Mouse (Mus musculus): ENCODE measurements around the gene Olfr763.
"Not testable (repeated sequence)": the region's sequence is repeated elsewhere in the genome, so short reads cannot be mapped to it uniquely, and the experiment has no call there.

Gene Olfr763

DNA sequence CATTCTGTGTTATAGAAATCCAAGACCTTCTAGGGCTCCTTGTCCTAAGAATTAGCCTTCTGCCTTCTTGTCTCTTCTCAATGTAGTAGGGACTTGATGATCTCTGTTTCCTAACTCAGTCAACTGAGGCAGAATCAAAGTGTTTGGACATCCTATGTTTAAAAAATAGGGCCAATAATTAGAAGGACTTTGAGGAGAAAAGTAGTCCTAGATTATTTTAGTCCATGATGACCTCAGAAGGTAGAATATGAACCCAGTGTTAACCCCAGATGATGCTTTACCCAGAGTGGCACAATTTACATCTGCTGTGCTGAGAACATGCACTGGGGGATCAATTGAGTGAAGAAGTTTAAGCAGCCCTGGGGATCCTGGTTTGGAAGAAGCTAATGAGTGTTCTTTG is 39.3 kb downstream of the Olfr763 start, which contains the start of gene Olfr765:
Gene Olfr765, minus strand, starts transcription at position 101 of the 400 bp plus-strand sequence.
- DNase-seq (ENCODE audit: low spot score) = not testable (repeated sequence)

All from urinary bladder, postnatal 14 days (tissue).